Comparison of ENCODE assay signal across 11 mouse cellular contexts in genomic region chr2:91470055-91470647, GRCm38 (mm10). TPM values are rescaled to one million over a fixed set of nuclear protein-coding genes. Genes with fewer than 3 reads are reported as not detected.
A peak's percentile ranks its signal among the peaks of the same experiment; 100 is the strongest.
DNase-seq lines count a peak whose midpoint lies in the region; ATAC-seq and TF ChIP-seq lines count a peak whose summit lies in the region.
"Had no signal": no experiment of that assay in that cellular context is flagged by ENCODE, and none has a peak within 500 bp of the region (broad histone marks: within the 10 kb centered on the region; RNA-seq: fewer than 3 reads in every experiment).

No protein-coding gene starts in this region.

- H3K27ac ChIP-seq in embryonic facial prominence, embryonic 12.5 days = peak overlapping the region; percentile 12; the same call in 1 of the 2 replicates
- peak overlapping the region; percentile 52; the same call in 1 of the 2 replicates for H3K27ac ChIP-seq in hindbrain, postnatal 0 days
- peak overlapping the region; percentile 63 for H3K27ac ChIP-seq in midbrain, embryonic 14.5 days (replicated peaks; ENCODE audit: low read depth, low read length)
- H3K27ac ChIP-seq: lung, embryonic 15.5 days; stomach, embryonic 15.5 days had no signal

- peak; percentile 93 for DNase-seq in brain, adult 2 months (ENCODE audit: low read depth, low spot score)
- DNase-seq in hindbrain, postnatal 0 days (ENCODE audit: low spot score) = peak; percentile 64
- DNase-seq in midbrain, embryonic 14.5 days = peak; percentile 57
- no peak for DNase-seq in ovary, adult 18-20 months (ENCODE audit: low spot score)
- DNase-seq in urinary bladder, postnatal 25 days (ENCODE audit: low spot score) = no peak
- DNase-seq: heart, postnatal 14 days had no signal

- H3K36me3 ChIP-seq in embryonic facial prominence, embryonic 12.5 days = peaks cover 25% of the 10 kb centered on the region
- H3K36me3 ChIP-seq in hindbrain, postnatal 0 days (ENCODE audit: insufficient read depth, low read length) = no peaks in the 10 kb centered on the region
- H3K36me3 ChIP-seq in midbrain, embryonic 14.5 days (ENCODE audit: control insufficient read depth, insufficient read depth, low read length) = peaks cover 20% of the 10 kb centered on the region; the same call in 1 of the 2 replicates

- TF ChIP-seq CTCF in hindbrain, postnatal 0 days (IDR thresholded peaks at IDR 0.05; ENCODE audit: low read depth) = no peak

- no peak overlapping the region for H3K4me3 ChIP-seq in embryonic facial prominence, embryonic 12.5 days
- H3K4me3 ChIP-seq in hindbrain, postnatal 0 days (ENCODE audit: low read length) = no peak overlapping the region
- H3K4me3 ChIP-seq in midbrain, embryonic 14.5 days (replicated peaks; ENCODE audit: low read depth, low read length) = no peak overlapping the region
- H3K4me3 ChIP-seq: lung, embryonic 15.5 days; stomach, embryonic 15.5 days had no signal

- H3K4me1 ChIP-seq in embryonic facial prominence, embryonic 12.5 days = peaks cover 11% of the 10 kb centered on the region; the same call in 1 of the 2 replicates
- H3K4me1 ChIP-seq in hindbrain, postnatal 0 days (ENCODE audit: insufficient read depth, low read length) = no peaks in the 10 kb centered on the region
- peaks cover 18% of the 10 kb centered on the region for H3K4me1 ChIP-seq in midbrain, embryonic 14.5 days (ENCODE audit: control insufficient read depth, insufficient read depth, low read length)

- 27% methylated on average over 7 of the region's 7 CpGs for WGBS in embryonic facial prominence, embryonic 12.5 days
- 15% methylated on average over 7 of the region's 7 CpGs for WGBS in hindbrain, postnatal 0 days
- WGBS in midbrain, embryonic 14.5 days = 16% methylated on average over 7 of the region's 7 CpGs

- H3K9ac ChIP-seq in embryonic facial prominence, embryonic 12.5 days = 0 out of 2 replicates have a peak overlapping the region, but pooled peaks have one; percentile 4
- no peak overlapping the region for H3K9ac ChIP-seq in hindbrain, postnatal 0 days (replicated peaks; ENCODE audit: low read length)
- H3K9ac ChIP-seq in midbrain, embryonic 14.5 days (replicated peaks; ENCODE audit: low read length) = no peak overlapping the region
- H3K9ac ChIP-seq: lung, embryonic 15.5 days; stomach, embryonic 15.5 days had no signal

- no peak for ATAC-seq in embryonic facial prominence, embryonic 12.5 days (ENCODE audit: insufficient number of reproducible peaks, insufficient read depth, low FRiP score, low TSS enrichment)
- peak; percentile 62 for ATAC-seq in hindbrain, postnatal 0 days
- ATAC-seq in midbrain, embryonic 14.5 days (ENCODE audit: low FRiP score, low TSS enrichment) = peak; percentile 53; the same call in 1 of the 2 replicates
- no peak for ATAC-seq in megakaryocyte, adult 5-6 weeks (ENCODE audit: poor library complexity, severe bottlenecking)
- ATAC-seq in monocyte, adult 5-6 weeks (replicated peaks; ENCODE audit: insufficient number of reproducible peaks, low FRiP score, low TSS enrichment, poor library complexity, severe bottlenecking) = no peak

- no peak overlapping the region for H3K4me2 ChIP-seq in embryonic facial prominence, embryonic 12.5 days (replicated peaks)
- H3K4me2 ChIP-seq in hindbrain, postnatal 0 days (ENCODE audit: low read depth, low read length) = no peak overlapping the region
- H3K4me2 ChIP-seq in midbrain, embryonic 14.5 days (ENCODE audit: low read length) = no peak overlapping the region; the same call in 1 of the 2 replicates
- H3K4me2 ChIP-seq: lung, embryonic 15.5 days; stomach, embryonic 15.5 days had no signal

- H3K27me3 ChIP-seq in embryonic facial prominence, embryonic 12.5 days = no peaks in the 10 kb centered on the region
- no peaks in the 10 kb centered on the region for H3K27me3 ChIP-seq in hindbrain, postnatal 0 days (ENCODE audit: insufficient read depth, low read length)
- H3K27me3 ChIP-seq in midbrain, embryonic 14.5 days (ENCODE audit: control insufficient read depth, insufficient read depth, low read length) = no peaks in the 10 kb centered on the region
- H3K27me3 ChIP-seq: lung, embryonic 15.5 days; stomach, embryonic 15.5 days had no signal

- no peaks in the 10 kb centered on the region for H3K9me3 ChIP-seq in embryonic facial prominence, embryonic 12.5 days
- no peaks in the 10 kb centered on the region for H3K9me3 ChIP-seq in hindbrain, postnatal 0 days (ENCODE audit: low read length)
- no peaks in the 10 kb centered on the region for H3K9me3 ChIP-seq in midbrain, embryonic 14.5 days (ENCODE audit: control insufficient read depth, low read length)
- H3K9me3 ChIP-seq: lung, embryonic 15.5 days; stomach, embryonic 15.5 days had no signal

RNA-seq across cellular contexts. Expression of gene Lrp4, which starts 12.8 kb away (rescaled TPM):
- polyA plus RNA-seq in embryonic facial prominence, embryonic 12.5 days (2016; fragmentation: Nextera tagmentation; extraction: Ambion mirVana) = 7.9 and 8.2 TPM in 2 replicates
- total RNA-seq in hindbrain, postnatal 0 days (2014; rRNA removed) = 28.0 and 28.4 TPM in 2 replicates
- 4.9 and 6.7 TPM in 2 replicates for polyA plus RNA-seq in hindbrain, postnatal 0 days (2015; fragmentation: Nextera tagmentation; extraction: Ambion mirVana)
- polyA plus RNA-seq in midbrain, embryonic 14.5 days (2014; fragmentation: Nextera tagmentation; extraction: Ambion mirVana) = 2.8 and 4.7 TPM in 2 replicates
- 1.0 and 1.1 TPM in 2 replicates for total RNA-seq in megakaryocyte, adult 5-6 weeks (2015)
- total RNA-seq in megakaryocyte, adult 5-6 weeks (2017) = 1.9 and 2.7 TPM in 2 replicates
- total RNA-seq in monocyte, adult 5-6 weeks (2017) = 1.4 to 2.5 TPM (median 1.6 TPM) in 3 replicates

RNA-seq across cellular contexts. Expression of gene 1110051M20Rik, which starts 25.6 kb away (rescaled TPM):
- polyA plus RNA-seq in embryonic facial prominence, embryonic 12.5 days (2016; fragmentation: Nextera tagmentation; extraction: Ambion mirVana) = 71.3 and 80.1 TPM in 2 replicates
- total RNA-seq in hindbrain, postnatal 0 days (2014; rRNA removed) = 152 and 175 TPM in 2 replicates
- polyA plus RNA-seq in hindbrain, postnatal 0 days (2015; fragmentation: Nextera tagmentation; extraction: Ambion mirVana) = 136 and 141 TPM in 2 replicates
- polyA plus RNA-seq in midbrain, embryonic 14.5 days (2014; fragmentation: Nextera tagmentation; extraction: Ambion mirVana) = 175 and 176 TPM in 2 replicates
- total RNA-seq in megakaryocyte, adult 5-6 weeks (2015) = 2.0 and 4.2 TPM in 2 replicates
- 1.7 and 3.2 TPM in 2 replicates for total RNA-seq in megakaryocyte, adult 5-6 weeks (2017)
- 4.0 to 12.7 TPM (median 5.5 TPM) in 3 replicates for total RNA-seq in monocyte, adult 5-6 weeks (2017)

RNA-seq across cellular contexts. Expression of gene Ckap5, which starts 56.4 kb away (rescaled TPM):
- 115 and 124 TPM in 2 replicates for polyA plus RNA-seq in embryonic facial prominence, embryonic 12.5 days (2016; fragmentation: Nextera tagmentation; extraction: Ambion mirVana)
- total RNA-seq in hindbrain, postnatal 0 days (2014; rRNA removed) = 101 and 104 TPM in 2 replicates
- polyA plus RNA-seq in hindbrain, postnatal 0 days (2015; fragmentation: Nextera tagmentation; extraction: Ambion mirVana) = 103 and 109 TPM in 2 replicates
- 117 and 152 TPM in 2 replicates for polyA plus RNA-seq in midbrain, embryonic 14.5 days (2014; fragmentation: Nextera tagmentation; extraction: Ambion mirVana)
- 80.5 and 83.5 TPM in 2 replicates for total RNA-seq in megakaryocyte, adult 5-6 weeks (2015)
- total RNA-seq in megakaryocyte, adult 5-6 weeks (2017) = 94.2 and 101 TPM in 2 replicates
- total RNA-seq in monocyte, adult 5-6 weeks (2017) = 35.8 to 49.7 TPM (median 41.9 TPM) in 3 replicates

Comparison
In these comparisons a context has a peak if more than half of its experiments do, and no peak if none do; other contexts are left out.
1. DNase-seq: peak in brain, adult 2 months (single experiment), hindbrain, postnatal 0 days (single experiment) and midbrain, embryonic 14.5 days (single experiment); none in ovary, adult 18-20 months (single experiment) and urinary bladder, postnatal 25 days (single experiment).
2. ATAC-seq: peak in hindbrain, postnatal 0 days (single experiment) and midbrain, embryonic 14.5 days (single experiment); none in embryonic facial prominence, embryonic 12.5 days (single experiment), megakaryocyte, adult 5-6 weeks (single experiment) and monocyte, adult 5-6 weeks (single experiment).
3. H3K27ac ChIP-seq: peak in every context shown above with its lines; median percentile 63 in midbrain, embryonic 14.5 days; 52 in hindbrain, postnatal 0 days; 12 in embryonic facial prominence, embryonic 12.5 days.
4. RNA of gene 1110051M20Rik, which starts 25.6 kb away (total RNA-seq): 152 to 175 TPM in hindbrain, postnatal 0 days; 4.0 to 12.7 TPM in monocyte, adult 5-6 weeks and 1.7 to 4.2 TPM in megakaryocyte, adult 5-6 weeks; every median in the first group is over 10 times any median in the second.